Mouse (Mus musculus): Measurements from ENCODE around the gene Gpr174.

- no peak for TF ChIP-seq POLR2A (IDR thresholded peaks at IDR 0.05; ENCODE audit: extremely low read depth, insufficient read depth, low read length)
- no peak for TF ChIP-seq CTCF (IDR thresholded peaks at IDR 0.05; ENCODE audit: low read depth, low read length)
These were observed 21.9 kb downstream of the Gpr174 start for GRCm38 (mm10) chrX:107277606-107278005.
